Mouse (Mus musculus): ENCODE measurements at regions not wholly inside any gene's neighbourhood (a gene's known extent, or its start where the extent isn't known, plus 50 kb on each side); places are given as distances from the start of the nearest gene placed in this dataset.

- H3K9ac ChIP-seq (ENCODE audit: low read depth, low read length): no peak overlapping the region
- H3K4me3 ChIP-seq (ENCODE audit: low read depth, low read length): no peak overlapping the region
- no peaks in the 10 kb centered on the region for H3K9me3 ChIP-seq (ENCODE audit: control insufficient read depth)
- H3K27me3 ChIP-seq (replicated peaks; ENCODE audit: control insufficient read depth, insufficient read depth, low read length): no peaks in the 10 kb centered on the region
- ATAC-seq: no peak
- no peak overlapping the region for H3K27ac ChIP-seq (ENCODE audit: low read depth, low read length)
- H3K36me3 ChIP-seq (ENCODE audit: control insufficient read depth, insufficient read depth): no peaks in the 10 kb centered on the region
- no peak overlapping the region for H3K4me2 ChIP-seq (replicated peaks; ENCODE audit: low read depth)
- no peaks in the 10 kb centered on the region for H3K4me1 ChIP-seq (replicated peaks; ENCODE audit: control insufficient read depth, insufficient read depth, low read length)
- TF ChIP-seq CTCF (IDR thresholded peaks at IDR 0.05; ENCODE audit: low read depth): no peak
Measured at GRCm38 (mm10) chrX:13398466-13398865, 67.4 kb upstream of the Nyx start.

DNA sequence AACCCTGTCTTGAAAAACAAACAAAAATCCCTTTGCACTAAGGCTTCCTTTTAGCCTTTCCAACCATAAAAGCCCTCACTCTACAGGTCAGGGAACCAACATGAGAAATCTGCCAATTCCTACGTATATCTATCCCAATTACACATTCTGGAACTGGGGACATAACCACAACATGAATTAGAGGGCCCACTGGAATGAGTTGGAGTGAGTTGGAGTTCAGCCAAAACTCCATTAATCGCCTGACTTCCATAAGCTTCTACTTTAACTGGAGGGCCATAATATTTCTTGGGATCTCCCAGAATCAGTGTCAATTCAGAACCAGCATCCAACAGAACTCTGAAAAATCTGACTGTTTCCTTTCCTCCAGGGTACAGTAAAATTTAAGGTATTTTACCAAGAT, 53.2 kb upstream of the Nyx start:
- no peak for ATAC-seq
- Histone ChIP-seq H3K27ac (ENCODE audit: low read depth, low read length) (no peak overlapping the region), H3K4me3 (ENCODE audit: low read depth, low read length) (no peak overlapping the region), H3K27me3 (replicated peaks; ENCODE audit: control insufficient read depth, insufficient read depth, low read length) (no peaks in the 10 kb centered on the region; the same call in 1 of the 2 replicates), H3K9me3 (ENCODE audit: control insufficient read depth) (no peaks in the 10 kb centered on the region), H3K9ac (ENCODE audit: low read depth, low read length) (no peak overlapping the region), H3K4me2 (replicated peaks; ENCODE audit: low read depth) (no peak overlapping the region), H3K4me1 (replicated peaks; ENCODE audit: control insufficient read depth, insufficient read depth, low read length) (no peaks in the 10 kb centered on the region), H3K36me3 (ENCODE audit: control insufficient read depth, insufficient read depth) (no peaks in the 10 kb centered on the region)
- WGBS: 40% methylated on average over 2 of the region's 2 CpGs
- TF ChIP-seq CTCF (IDR thresholded peaks at IDR 0.05; ENCODE audit: low read depth): no peak

DNA sequence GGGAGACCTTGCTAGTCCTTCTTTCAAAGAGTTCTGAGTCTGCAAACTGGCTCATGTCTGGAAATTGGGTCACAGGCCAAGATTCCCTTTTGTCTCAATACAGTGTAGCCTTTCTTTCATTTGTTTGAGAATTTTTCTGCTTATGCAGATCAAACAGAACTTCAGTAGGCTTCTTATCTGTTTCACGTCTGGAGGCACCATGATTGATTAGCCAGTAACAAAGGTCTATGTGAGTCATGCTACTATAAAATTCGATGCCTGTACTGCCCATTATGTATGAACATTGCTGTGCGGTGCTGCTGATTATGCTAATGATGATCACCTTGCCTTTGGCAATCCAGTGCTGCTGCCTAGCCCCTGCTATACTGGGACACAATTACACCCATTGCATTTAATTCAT, 52.8 kb upstream of the Nyx start:
- H3K36me3 ChIP-seq (ENCODE audit: control insufficient read depth, insufficient read depth): no peaks in the 10 kb centered on the region
- no peak overlapping the region for H3K4me2 ChIP-seq (replicated peaks; ENCODE audit: low read depth)
- no peak overlapping the region for H3K27ac ChIP-seq (ENCODE audit: low read depth, low read length)
- no peaks in the 10 kb centered on the region for H3K4me1 ChIP-seq (replicated peaks; ENCODE audit: control insufficient read depth, insufficient read depth, low read length)
- H3K27me3 ChIP-seq (replicated peaks; ENCODE audit: control insufficient read depth, insufficient read depth, low read length): no peaks in the 10 kb centered on the region; the same call in 1 of the 2 replicates
- ATAC-seq: peak; percentile 86
- 32% methylated on average over 3 of the region's 3 CpGs for WGBS
- no peak overlapping the region for H3K4me3 ChIP-seq (ENCODE audit: low read depth, low read length)
- no peak overlapping the region for H3K9ac ChIP-seq (ENCODE audit: low read depth, low read length)
- H3K9me3 ChIP-seq (ENCODE audit: control insufficient read depth): no peaks in the 10 kb centered on the region
- TF ChIP-seq CTCF (IDR thresholded peaks at IDR 0.05; ENCODE audit: low read depth): no peak
